Mouse (Mus musculus): Measurements from ENCODE around the gene Erc2. TPM values are rescaled to one million over a fixed set of nuclear protein-coding genes. Genes with fewer than 3 reads are reported as not detected.

Erc2 gene
- total and polyA plus RNA-seq, 2 experiments from 2014 or later: 0.11 to 1.7 TPM

DNA sequence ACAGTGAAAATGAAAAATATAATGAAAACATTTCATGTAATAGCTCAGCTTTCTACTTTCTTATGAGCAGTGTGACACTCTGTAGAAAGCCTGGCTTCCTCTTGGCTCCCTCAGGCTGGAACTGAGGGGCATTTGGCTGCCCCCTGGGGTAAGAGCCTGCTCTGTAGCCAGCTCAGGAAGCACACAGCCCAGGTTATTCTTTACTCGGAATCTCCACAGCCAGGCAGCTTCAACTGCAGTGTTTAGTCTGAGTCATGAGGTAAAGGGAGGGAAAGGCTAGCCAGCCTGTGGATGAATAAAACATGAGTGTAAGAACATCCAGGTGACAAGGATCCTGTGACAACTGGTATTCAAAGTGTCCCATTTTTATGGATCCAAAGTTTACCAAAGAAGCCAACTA, 323.0 kb downstream of the Erc2 start:
- TF ChIP-seq EP300 (IDR thresholded peaks at IDR 0.05; ENCODE audit: low read depth) (no peak), CTCF (IDR thresholded peaks at IDR 0.05; ENCODE audit: low read depth) (no peak)
- Histone ChIP-seq H3K4me1 (ENCODE audit: control insufficient read depth, insufficient read depth) (no peaks in the 10 kb centered on the region; the same call in 1 of the 2 replicates), H3K4me2 (ENCODE audit: low read depth, low read length) (no peak overlapping the region), H3K9ac (replicated peaks; ENCODE audit: low read depth, low read length) (no peak overlapping the region), H3K36me3 (replicated peaks; ENCODE audit: control insufficient read depth, insufficient read depth, low read length) (no peaks in the 10 kb centered on the region), H3K4me3 (ENCODE audit: low read depth, low read length) (no peak overlapping the region), H3K27ac (ENCODE audit: low read depth) (no peak overlapping the region), H3K27me3 (ENCODE audit: control insufficient read depth, insufficient read depth, low read length) (no peaks in the 10 kb centered on the region), H3K9me3 (replicated peaks; ENCODE audit: control insufficient read depth, low read length) (no peaks in the 10 kb centered on the region)
- ATAC-seq (ENCODE audit: insufficient read depth, low read depth): no peak
- WGBS: 43% methylated on average over 1 of the region's 1 CpGs
- DNase-seq (ENCODE audit: low spot score): no peak

DNA sequence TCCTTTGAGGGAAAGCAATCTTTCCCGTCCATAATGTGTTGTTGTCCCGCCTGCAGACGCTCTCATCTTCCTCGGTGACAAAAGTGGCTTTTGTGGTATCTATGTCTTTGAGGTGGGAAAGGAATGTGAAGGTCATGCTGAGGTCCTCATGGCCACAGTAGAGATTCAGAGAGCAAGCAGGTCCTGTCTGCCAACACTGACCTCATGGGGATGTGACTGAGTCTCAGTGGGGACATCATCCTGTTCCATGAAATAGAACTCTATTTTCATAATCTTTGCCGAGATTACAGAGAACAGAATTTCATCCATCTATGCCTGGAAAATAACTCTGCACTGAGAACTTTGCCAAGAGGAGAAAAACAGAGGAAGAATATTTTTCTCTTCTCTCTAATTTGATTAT, 324.0 kb downstream of the Erc2 start:
- DNase-seq (ENCODE audit: low spot score): no peak

DNA sequence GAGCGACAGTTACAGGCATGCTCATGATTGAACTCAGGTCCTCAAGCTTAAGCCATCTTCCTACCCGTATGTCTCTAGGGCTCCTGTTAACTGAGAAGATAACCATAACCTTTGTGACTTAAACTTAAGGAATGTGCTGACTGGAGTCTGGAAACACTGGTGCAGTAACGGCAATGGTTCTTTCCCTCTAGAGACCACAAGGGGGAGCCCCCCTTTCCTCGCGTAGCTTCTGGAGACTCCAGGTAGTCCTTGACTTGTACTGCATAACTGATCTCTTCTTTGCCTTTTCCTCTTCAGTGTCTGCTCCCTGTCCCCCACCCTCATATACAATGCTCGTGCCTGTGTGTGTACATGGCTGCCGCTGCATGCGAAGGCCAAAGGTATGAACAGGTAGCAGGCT, 326.2 kb downstream of the Erc2 start:
- Histone ChIP-seq H3K4me1 (ENCODE audit: control insufficient read depth, insufficient read depth) (no peaks in the 10 kb centered on the region; the same call in 1 of the 2 replicates), H3K9me3 (replicated peaks; ENCODE audit: control insufficient read depth, low read length) (no peaks in the 10 kb centered on the region), H3K9ac (replicated peaks; ENCODE audit: low read depth, low read length) (no peak overlapping the region), H3K36me3 (replicated peaks; ENCODE audit: control insufficient read depth, insufficient read depth, low read length) (no peaks in the 10 kb centered on the region), H3K27me3 (ENCODE audit: control insufficient read depth, insufficient read depth, low read length) (no peaks in the 10 kb centered on the region), H3K4me3 (ENCODE audit: low read depth, low read length) (no peak overlapping the region), H3K27ac (ENCODE audit: low read depth) (no peak overlapping the region), H3K4me2 (ENCODE audit: low read depth, low read length) (no peak overlapping the region)
- DNase-seq (ENCODE audit: low spot score): no peak
- WGBS: 65% methylated on average over 8 of the region's 8 CpGs
- TF ChIP-seq CTCF (IDR thresholded peaks at IDR 0.05; ENCODE audit: low read depth) (peak; percentile 43), EP300 (IDR thresholded peaks at IDR 0.05; ENCODE audit: low read depth) (no peak)
- ATAC-seq (ENCODE audit: insufficient read depth, low read depth): no peak

More for the DNA sequence above, 324.0 kb downstream of the Erc2 start:
- TF ChIP-seq EP300 (IDR thresholded peaks at IDR 0.05; ENCODE audit: low read depth) (no peak), CTCF (IDR thresholded peaks at IDR 0.05; ENCODE audit: low read depth) (no peak)
- Histone ChIP-seq H3K27ac (ENCODE audit: low read depth) (no peak overlapping the region), H3K9me3 (replicated peaks; ENCODE audit: control insufficient read depth, low read length) (no peaks in the 10 kb centered on the region), H3K4me1 (ENCODE audit: control insufficient read depth, insufficient read depth) (no peaks in the 10 kb centered on the region; the same call in 1 of the 2 replicates), H3K4me2 (ENCODE audit: low read depth, low read length) (no peak overlapping the region), H3K9ac (replicated peaks; ENCODE audit: low read depth, low read length) (no peak overlapping the region), H3K4me3 (ENCODE audit: low read depth, low read length) (no peak overlapping the region), H3K36me3 (replicated peaks; ENCODE audit: control insufficient read depth, insufficient read depth, low read length) (no peaks in the 10 kb centered on the region), H3K27me3 (ENCODE audit: control insufficient read depth, insufficient read depth, low read length) (no peaks in the 10 kb centered on the region)
- WGBS: 33% methylated on average over 5 of the region's 5 CpGs
- no peak for ATAC-seq (ENCODE audit: insufficient read depth, low read depth)

DNA sequence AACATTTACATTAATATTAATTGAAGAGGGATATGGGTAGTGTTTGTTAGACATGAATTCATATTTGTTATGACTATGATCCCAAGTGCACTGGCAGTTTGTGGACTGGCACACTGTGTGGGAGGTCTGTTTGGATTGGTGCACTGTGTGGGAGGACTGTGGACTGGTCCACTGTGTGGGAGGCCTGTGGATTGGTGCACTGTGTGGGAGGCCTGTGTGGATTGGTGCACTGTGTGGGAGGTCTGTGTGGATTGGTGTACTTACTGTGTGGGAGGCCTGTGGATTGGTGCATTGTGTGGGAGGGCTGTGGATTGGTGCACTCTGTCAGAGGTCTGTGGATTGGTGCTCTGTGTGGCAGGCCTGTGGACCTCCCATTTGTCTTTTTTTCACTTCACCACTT, 331.6 kb downstream of the Erc2 start:
- Histone ChIP-seq H3K4me1 (ENCODE audit: control insufficient read depth, insufficient read depth) (no peaks in the 10 kb centered on the region), H3K9ac (replicated peaks; ENCODE audit: low read depth, low read length) (no peak overlapping the region), H3K36me3 (replicated peaks; ENCODE audit: control insufficient read depth, insufficient read depth, low read length) (no peaks in the 10 kb centered on the region), H3K4me2 (ENCODE audit: low read depth, low read length) (no peak overlapping the region), H3K27ac (ENCODE audit: low read depth) (no peak overlapping the region), H3K4me3 (ENCODE audit: low read depth, low read length) (no peak overlapping the region), H3K9me3 (replicated peaks; ENCODE audit: control insufficient read depth, low read length) (no peaks in the 10 kb centered on the region), H3K27me3 (ENCODE audit: control insufficient read depth, insufficient read depth, low read length) (no peaks in the 10 kb centered on the region)
- TF ChIP-seq CTCF (IDR thresholded peaks at IDR 0.05; ENCODE audit: low read depth) (no peak), EP300 (IDR thresholded peaks at IDR 0.05; ENCODE audit: low read depth) (no peak)
- DNase-seq (ENCODE audit: low spot score): no peak
- no peak for ATAC-seq (ENCODE audit: insufficient read depth, low read depth)

DNA sequence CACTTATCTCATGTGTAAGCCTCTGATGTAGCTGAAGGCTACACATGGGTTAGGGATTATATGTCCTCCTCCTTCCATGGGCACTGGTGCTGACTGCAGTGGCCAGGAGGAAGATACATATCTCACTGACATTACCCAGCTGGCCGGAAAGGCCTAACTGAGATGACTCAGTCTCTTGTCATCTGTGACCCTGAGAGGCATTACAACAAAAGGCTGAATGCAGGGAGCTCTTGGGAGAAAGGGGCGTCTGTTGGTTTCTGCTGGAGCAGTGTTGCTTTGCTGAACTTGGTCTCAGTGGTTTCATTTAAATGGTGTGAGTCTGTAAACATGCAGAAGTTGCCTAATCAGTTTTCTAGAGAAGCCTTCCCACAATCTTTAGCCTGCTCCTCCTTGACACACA, 334.6 kb downstream of the Erc2 start:
- TF ChIP-seq CTCF (IDR thresholded peaks at IDR 0.05; ENCODE audit: low read depth) (no peak), EP300 (IDR thresholded peaks at IDR 0.05; ENCODE audit: low read depth) (no peak)

GRCm38 (mm10) chr14:27973701-27974100, 351.5 kb downstream of the Erc2 start:
- H3K36me3 ChIP-seq (replicated peaks; ENCODE audit: control insufficient read depth, insufficient read depth, low read length): no peaks in the 10 kb centered on the region
- no peak overlapping the region for H3K4me2 ChIP-seq (ENCODE audit: low read depth, low read length)
- H3K9me3 ChIP-seq (replicated peaks; ENCODE audit: control insufficient read depth, low read length): no peaks in the 10 kb centered on the region
- no peaks in the 10 kb centered on the region for H3K4me1 ChIP-seq (ENCODE audit: control insufficient read depth, insufficient read depth)
- 81% methylated on average over 6 of the region's 6 CpGs for WGBS
- no peak overlapping the region for H3K4me3 ChIP-seq (ENCODE audit: low read depth, low read length)
- H3K27me3 ChIP-seq (ENCODE audit: control insufficient read depth, insufficient read depth, low read length): no peaks in the 10 kb centered on the region
- TF ChIP-seq EP300 (IDR thresholded peaks at IDR 0.05; ENCODE audit: low read depth) (no peak), CTCF (IDR thresholded peaks at IDR 0.05; ENCODE audit: low read depth) (no peak)
- H3K9ac ChIP-seq (replicated peaks; ENCODE audit: low read depth, low read length): no peak overlapping the region
- ATAC-seq (ENCODE audit: insufficient read depth, low read depth): no peak
- no peak overlapping the region for H3K27ac ChIP-seq (ENCODE audit: low read depth)
- DNase-seq (ENCODE audit: low spot score): no peak

More for the DNA sequence above, 334.6 kb downstream of the Erc2 start:
- Histone ChIP-seq H3K4me3 (ENCODE audit: low read depth, low read length) (no peak overlapping the region), H3K9ac (replicated peaks; ENCODE audit: low read depth, low read length) (no peak overlapping the region), H3K27ac (ENCODE audit: low read depth) (no peak overlapping the region), H3K4me1 (ENCODE audit: control insufficient read depth, insufficient read depth) (no peaks in the 10 kb centered on the region), H3K36me3 (replicated peaks; ENCODE audit: control insufficient read depth, insufficient read depth, low read length) (no peaks in the 10 kb centered on the region), H3K27me3 (ENCODE audit: control insufficient read depth, insufficient read depth, low read length) (no peaks in the 10 kb centered on the region), H3K9me3 (replicated peaks; ENCODE audit: control insufficient read depth, low read length) (no peaks in the 10 kb centered on the region), H3K4me2 (ENCODE audit: low read depth, low read length) (no peak overlapping the region)
- no peak for DNase-seq (ENCODE audit: low spot score)
- ATAC-seq (ENCODE audit: insufficient read depth, low read depth): no peak
- WGBS: 40% methylated on average over 2 of the region's 2 CpGs
